Mouse (Mus musculus) retina, postnatal 1 day (tissue): ENCODE measurements around the gene Rheb.
"Not testable (repeated sequence)": the region's sequence is repeated elsewhere in the genome, so short reads cannot be mapped to it uniquely, and the experiment has no call there.

Source experiments
- DNase-seq: peaks from one replicate; pipeline ENCODE4 v3.0.0-alpha.2; 2012

The Rheb gene

GRCm38 (mm10) chr5:24782957-24783356 is 59.5 kb downstream of the Rheb start:
- no peak for DNase-seq

GRCm38 (mm10) chr5:24781048-24781447 is 61.4 kb downstream of the Rheb start:
- no peak for DNase-seq

- DNase-seq, result peak; percentile 73
Measured at GRCm38 (mm10) chr5:24779881-24780512, 62.4 kb downstream of the Rheb start.

- DNase-seq, result no peak
Measured at GRCm38 (mm10) chr5:24779321-24779720, 63.1 kb downstream of the Rheb start.

GRCm38 (mm10) chr5:24778843-24779140 is 63.6 kb downstream of the Rheb start:
- DNase-seq, result no peak

- peak; percentile 27 for DNase-seq
Measured at GRCm38 (mm10) chr5:24778082-24778842, 64.2 kb downstream of the Rheb start.

- DNase-seq, result no peak
Measured at GRCm38 (mm10) chr5:24776681-24777080, 65.7 kb downstream of the Rheb start.

GRCm38 (mm10) chr5:24774549-24774948 is 67.9 kb downstream of the Rheb start:
- DNase-seq, result not testable (repeated sequence)

GRCm38 (mm10) chr5:24757816-24758215 is 84.6 kb downstream of the Rheb start, which contains the start of gene Crygn:
TSS of gene Crygn (minus strand) at chr5:24758008.
- peak; percentile 49 for DNase-seq

- no peak for DNase-seq
Measured at GRCm38 (mm10) chr5:24756931-24757330, 85.5 kb downstream of the Rheb start.
